Mouse (Mus musculus) limb, embryonic 14.5 days (tissue): Measurements from ENCODE around the gene Atp5l. TPM values are rescaled to one million over a fixed set of nuclear protein-coding genes. Genes with fewer than 3 reads are reported as not detected.

Experiments used
- ATAC-seq: fragments of 200-750 bp; cut with Nextera tagmentation; 2 replicates; pipeline ENCODE4 v1.8.0; 2017; ENCODE audit warnings: low read depth, moderate number of reproducible peaks, moderate TSS enrichment; ENCODE audit not compliant: low FRiP score
- DNase-seq: peaks from one replicate; pipeline ENCODE4 v3.0.0-alpha.2; 2015; ENCODE audit warnings: low spot score
- H3K27ac ChIP-seq: fragments of 300-500 bp; sonication (generic); replicated peaks from 2 replicates; pipeline ENCODE4 v1.5.1; 2014; ENCODE audit warnings: low read depth, mild to moderate bottlenecking, low read length, moderate library complexity, mixed read lengths
- H3K27me3 ChIP-seq: fragments of 300-500 bp; sonication (generic); 2 replicates; pipeline ENCODE4 v1.6.1; 2014; ENCODE audit warnings: low read length, mixed read lengths; ENCODE audit not compliant: control insufficient read depth, insufficient read depth
- H3K36me3 ChIP-seq: fragments of 300-500 bp; sonication (generic); 2 replicates; pipeline ENCODE4 v1.6.1; 2014; ENCODE audit warnings: mild to moderate bottlenecking, low read length, moderate library complexity, mixed read lengths; ENCODE audit not compliant: control insufficient read depth, insufficient read depth
- H3K4me1 ChIP-seq: fragments of 300-500 bp; sonication (generic); 2 replicates; pipeline ENCODE4 v1.6.1; 2014; ENCODE audit warnings: antibody characterized with exemption, low read length, mixed read lengths; ENCODE audit not compliant: control insufficient read depth, insufficient read depth
- H3K4me2 ChIP-seq: fragments of 300-500 bp; sonication (generic); replicated peaks from 2 replicates; pipeline ENCODE4 v1.6.1; 2014; ENCODE audit warnings: low read depth, mild to moderate bottlenecking, low read length, moderate library complexity; ENCODE audit not compliant: severe bottlenecking
- H3K4me3 ChIP-seq: fragments of 300-500 bp; sonication (generic); replicated peaks from 2 replicates; pipeline ENCODE4 v1.5.1; 2014; ENCODE audit warnings: low read length
- H3K9ac ChIP-seq: fragments of 300-500 bp; sonication (generic); 2 replicates; pipeline ENCODE4 v1.6.1; 2014; ENCODE audit warnings: mild to moderate bottlenecking, low read depth, low read length, moderate library complexity; ENCODE audit not compliant: severe bottlenecking
- H3K9me3 ChIP-seq: fragments of 300-500 bp; sonication (generic); 2 replicates; pipeline ENCODE4 v1.6.1; 2016; ENCODE audit warnings: low read length; ENCODE audit not compliant: control insufficient read depth
- POLR2A ChIP-seq: fragments of 200-500 bp; IDR thresholded peaks from 2 replicates; pipeline ENCODE4 v1.8.0; 2012; ENCODE audit warnings: inconsistent platforms, mild to moderate bottlenecking, moderate library complexity, borderline replicate concordance; ENCODE audit not compliant: insufficient read depth, insufficient read length; ENCODE audit errors: extremely low read depth
- WGBS: fragments of 180-500 bp; shearing (Covaris S2); extraction: QIAGEN DNeasy Blood & Tissue Kit; methylation state at CpG from one replicate; pipeline ENCODE4 v1.1.7; 2014; 5-methylcytosine and 5-hydroxymethylcytosine counted together
- polyA plus RNA-seq, 2 experiments: library from polyadenylated mRNA; depleted of rRNA in 1 of 2; stranded (reverse) in 1 of 2; unstranded in 1 of 2; fragments of >200 nt; fragmentation: Nextera tagmentation in 1 of 2; extraction: Ambion mirVana in 1 of 2; gene quantifications; 2 replicates each; pipeline versions ENCODE4 v1.2.1 to v1.2.3; 2012 to 2014

Atp5l gene
- polyA plus RNA-seq, 2 experiments: 525 to 764 TPM

DNA sequence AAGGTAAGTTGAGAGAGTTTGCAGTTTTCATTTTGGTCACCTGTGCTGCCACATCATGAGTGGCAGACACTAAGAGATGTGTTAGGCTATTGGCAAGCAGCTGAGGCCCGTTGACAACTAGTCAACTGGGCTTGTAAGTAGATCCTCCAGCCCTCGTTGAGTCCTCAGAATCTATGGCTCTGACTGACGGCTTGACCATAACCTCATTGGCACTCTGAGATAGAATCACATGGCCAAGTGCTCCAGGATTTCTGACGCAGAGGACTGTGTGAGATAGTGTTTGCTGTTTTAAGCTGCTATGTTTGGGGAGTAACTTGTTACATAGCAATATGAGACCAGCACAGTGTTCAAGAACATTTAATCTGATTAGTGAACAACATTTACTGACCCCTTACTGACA lies 21.2 kb upstream of the Atp5l start:
- peaks cover 87% of the 10 kb centered on the region for H3K36me3 ChIP-seq
- DNase-seq: no peak
- WGBS: 91% methylated on average over 4 of the region's 4 CpGs
- no peak overlapping the region for H3K4me3 ChIP-seq
- no peak overlapping the region for H3K4me2 ChIP-seq
- no peak for TF ChIP-seq POLR2A
- H3K9me3 ChIP-seq: no peaks in the 10 kb centered on the region
- no peaks in the 10 kb centered on the region for H3K27me3 ChIP-seq
- no peak for ATAC-seq
- no peaks in the 10 kb centered on the region for H3K4me1 ChIP-seq
- H3K27ac ChIP-seq: no peak overlapping the region
- H3K9ac ChIP-seq: no peak overlapping the region

DNA sequence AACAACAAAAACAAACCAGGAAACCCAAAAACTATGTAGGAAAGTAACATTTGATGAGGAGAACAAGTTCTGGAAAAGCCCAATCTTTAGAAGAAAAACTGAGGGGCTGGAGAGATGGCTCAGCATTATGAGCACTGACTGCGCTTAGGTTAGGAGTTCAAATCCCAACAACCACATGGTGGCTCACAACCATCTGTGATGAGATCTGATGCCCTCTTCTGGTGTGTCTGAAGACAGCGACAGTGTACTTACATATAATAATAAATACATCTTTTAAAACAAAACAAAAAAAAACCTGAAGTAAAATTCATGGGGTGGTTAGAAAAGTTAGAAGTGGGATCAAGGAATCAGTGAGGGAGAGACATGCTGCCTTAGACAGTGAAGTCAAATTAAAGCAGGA lies 1.0 kb upstream of the Atp5l start:
- no peak for ATAC-seq

DNA sequence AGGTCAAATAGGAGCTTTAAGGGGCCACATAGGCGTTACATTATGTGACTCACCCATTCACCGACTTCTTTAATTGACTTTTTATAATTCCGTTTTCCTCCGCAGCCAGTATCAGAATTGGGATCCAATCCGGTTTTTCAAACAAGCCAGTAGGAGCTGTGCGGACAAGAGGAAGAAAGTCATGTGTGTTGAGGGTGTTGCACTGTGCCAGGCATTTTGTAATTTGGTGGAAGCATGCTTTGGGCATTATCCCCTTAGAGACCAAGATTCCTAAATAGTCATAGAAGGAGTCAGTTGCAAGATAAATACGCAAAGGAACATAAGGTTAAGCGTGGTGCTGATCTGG lies 554 bp upstream of the Atp5l start:
- peaks cover 5% of the 10 kb centered on the region; the same call in 1 of the 2 replicates for H3K4me1 ChIP-seq
- H3K4me3 ChIP-seq: peak overlapping the region; percentile 94
- ATAC-seq (peak; percentile 86), DNase-seq (no peak)
- 0 out of 2 replicates have a peak, but pooled peaks have one; percentile 24 for TF ChIP-seq POLR2A
- peak overlapping the region; percentile 88 for H3K9ac ChIP-seq
- peaks cover 11% of the 10 kb centered on the region for H3K36me3 ChIP-seq
- H3K4me2 ChIP-seq: peak overlapping the region; percentile 54
- peak overlapping the region; percentile 78 for H3K27ac ChIP-seq
- no peaks in the 10 kb centered on the region for H3K27me3 ChIP-seq
- WGBS: 1% methylated on average over 8 of the region's 8 CpGs
- no peaks in the 10 kb centered on the region for H3K9me3 ChIP-seq

More for the DNA sequence above, 1.0 kb upstream of the Atp5l start:
- peak overlapping the region; percentile 54 for H3K4me2 ChIP-seq
- H3K9ac ChIP-seq: peak overlapping the region; percentile 88
- TF ChIP-seq POLR2A: no peak
- H3K4me3 ChIP-seq: peak overlapping the region; percentile 94
- H3K4me1 ChIP-seq: peaks cover 5% of the 10 kb centered on the region; the same call in 1 of the 2 replicates
- H3K27ac ChIP-seq: peak overlapping the region; percentile 78
- no peak for DNase-seq
- peaks cover 14% of the 10 kb centered on the region for H3K36me3 ChIP-seq
- no peaks in the 10 kb centered on the region for H3K27me3 ChIP-seq
- H3K9me3 ChIP-seq: no peaks in the 10 kb centered on the region
- 66% methylated on average over 2 of the region's 2 CpGs for WGBS

DNA sequence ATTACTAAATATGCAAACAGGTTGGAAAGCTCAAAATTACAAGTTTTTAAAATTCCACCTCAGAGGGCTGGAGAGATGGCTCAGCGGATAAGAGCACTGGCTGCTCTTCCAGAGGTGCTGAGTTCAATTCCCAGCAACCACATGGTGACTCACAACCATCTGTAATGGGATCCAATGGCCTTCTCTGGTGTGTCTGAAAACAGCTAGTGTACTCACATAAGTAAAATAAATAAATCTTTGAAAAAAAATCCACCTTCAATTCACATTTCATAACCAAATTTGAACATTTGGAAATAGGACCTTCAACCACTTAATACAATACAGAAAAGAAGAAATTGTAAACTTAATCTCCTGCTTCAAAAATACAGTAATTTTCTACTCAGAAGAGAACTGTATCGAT lies 936 bp downstream of the Atp5l start:
- 0 out of 2 replicates have a peak, but pooled peaks cover 5% of the 10 kb centered on the region for H3K36me3 ChIP-seq
- DNase-seq (no peak), ATAC-seq (no peak)
- H3K4me2 ChIP-seq: peak overlapping the region; percentile 69
- no peaks in the 10 kb centered on the region for H3K27me3 ChIP-seq
- H3K27ac ChIP-seq: no peak overlapping the region
- no peaks in the 10 kb centered on the region for H3K9me3 ChIP-seq
- no peak for TF ChIP-seq POLR2A
- H3K9ac ChIP-seq: peak overlapping the region; percentile 88
- H3K4me1 ChIP-seq: peaks cover 5% of the 10 kb centered on the region; the same call in 1 of the 2 replicates
- 39% methylated on average over 2 of the region's 2 CpGs for WGBS
- H3K4me3 ChIP-seq: peak overlapping the region; percentile 94

DNA sequence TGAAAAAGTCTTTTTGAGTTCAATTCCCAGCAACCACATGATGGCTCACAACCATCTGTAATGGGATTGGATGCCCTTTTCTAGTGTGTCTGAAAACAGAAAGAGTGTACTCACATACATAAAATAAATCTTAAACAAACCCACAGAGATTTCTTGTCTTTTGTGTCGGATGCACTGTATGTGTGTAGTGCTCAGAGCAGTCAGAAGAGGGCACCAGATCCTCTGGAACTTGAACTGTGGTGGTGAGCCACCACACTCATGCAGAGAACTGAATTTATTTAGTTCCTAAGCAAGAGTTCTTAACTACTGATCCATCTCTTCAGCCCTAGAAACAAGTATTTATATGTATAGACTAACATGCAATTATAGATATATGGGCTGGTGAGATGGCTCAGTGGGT lies 4.3 kb downstream of the Atp5l start:
- H3K27me3 ChIP-seq: no peaks in the 10 kb centered on the region
- 58% methylated on average over 1 of the region's 1 CpGs for WGBS
- H3K4me3 ChIP-seq: no peak overlapping the region
- no peak overlapping the region for H3K4me2 ChIP-seq
- DNase-seq: no peak
- TF ChIP-seq POLR2A: no peak
- H3K36me3 ChIP-seq: peaks cover 31% of the 10 kb centered on the region
- ATAC-seq: no peak
- H3K27ac ChIP-seq: no peak overlapping the region
- H3K9me3 ChIP-seq: no peaks in the 10 kb centered on the region
- peaks cover 5% of the 10 kb centered on the region; the same call in 1 of the 2 replicates for H3K4me1 ChIP-seq
- H3K9ac ChIP-seq: no peak overlapping the region

DNA sequence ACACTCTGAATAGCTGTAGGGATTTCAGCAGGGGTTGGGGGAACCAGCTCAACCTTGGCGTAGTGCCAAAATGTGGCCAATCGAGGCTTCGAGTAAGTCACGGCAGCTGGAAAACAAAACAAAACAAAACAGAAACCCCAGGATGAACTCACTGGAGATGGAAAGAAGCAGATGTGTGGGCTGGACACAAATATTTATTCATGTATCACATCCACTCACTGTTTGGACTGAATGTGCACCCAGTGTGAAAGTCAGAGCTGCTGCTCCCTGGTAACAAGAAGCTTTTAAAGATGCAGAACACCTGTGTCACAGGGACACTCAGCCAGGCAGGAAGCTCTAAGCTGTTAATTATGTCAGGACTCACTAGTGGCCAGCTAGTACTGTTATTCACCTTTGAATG lies 5.8 kb downstream of the Atp5l start:
- H3K27ac ChIP-seq: no peak overlapping the region
- DNase-seq (peak; percentile 18), ATAC-seq (no peak)
- no peaks in the 10 kb centered on the region for H3K27me3 ChIP-seq
- no peak overlapping the region for H3K9ac ChIP-seq
- TF ChIP-seq POLR2A: no peak
- 17% methylated on average over 4 of the region's 4 CpGs for WGBS
- peaks cover 39% of the 10 kb centered on the region for H3K36me3 ChIP-seq
- H3K9me3 ChIP-seq: no peaks in the 10 kb centered on the region
- H3K4me1 ChIP-seq: peaks cover 5% of the 10 kb centered on the region; the same call in 1 of the 2 replicates
- H3K4me2 ChIP-seq: no peak overlapping the region
- H3K4me3 ChIP-seq: no peak overlapping the region
